Mouse (Mus musculus): ENCODE data around the gene Olfr902. TPM values are rescaled to one million over a fixed set of nuclear protein-coding genes. Genes with fewer than 3 reads are reported as not detected.
"Not testable (repeated sequence)": the region's sequence is repeated elsewhere in the genome, so short reads cannot be mapped to it uniquely, and the experiment has no call there.

Gene Olfr902
- not detected in 2 replicates for polyA plus RNA-seq (2014; fragmentation: Nextera tagmentation; extraction: Ambion mirVana)

DNA sequence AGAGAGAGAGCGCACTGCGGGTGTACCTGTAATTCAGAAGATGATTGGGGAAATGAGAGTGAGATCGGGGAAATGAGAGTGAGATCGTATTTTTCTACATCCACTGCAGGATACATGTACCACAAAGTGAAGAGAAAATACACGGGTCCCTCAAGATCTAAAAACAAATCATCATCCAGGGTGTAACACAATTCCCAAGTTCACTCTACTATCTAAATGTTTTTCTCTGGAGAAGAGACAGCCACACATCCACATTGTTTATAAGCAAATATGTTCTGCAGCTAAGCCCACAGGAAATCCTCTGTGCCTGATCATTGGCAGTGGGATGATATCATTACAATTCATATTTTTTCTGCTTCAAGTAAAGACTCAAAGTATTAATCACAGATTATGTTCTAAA, at the start of gene Olfr902:
Olfr902 (plus strand) TSS at position 301 of the 400 bp plus-strand sequence.
- Histone ChIP-seq H3K9ac (ENCODE audit: low read length) (no peak within 1 kb of the TSS), H3K36me3 (ENCODE audit: control insufficient read depth, insufficient read depth, low read length) (no peaks in the 10 kb centered on the region), H3K27me3 (ENCODE audit: control insufficient read depth, insufficient read depth, low read length) (no peaks in the 10 kb centered on the region), H3K4me2 (no peak within 1 kb of the TSS), H3K27ac (ENCODE audit: low read depth, low read length) (no peak within 1 kb of the TSS), H3K4me3 (ENCODE audit: low read depth, low read length) (no peak within 1 kb of the TSS), H3K4me1 (ENCODE audit: control insufficient read depth, insufficient read depth, low read length) (no peaks in the 10 kb centered on the region), H3K9me3 (ENCODE audit: control insufficient read depth, low read length) (no peaks in the 10 kb centered on the region)
- DNase-seq (ENCODE audit: low spot score, missing footprints) (no peak), ATAC-seq (ENCODE audit: low FRiP score) (no peak)
- WGBS: 91% methylated on average over 5 of the region's 5 CpGs

DNA sequence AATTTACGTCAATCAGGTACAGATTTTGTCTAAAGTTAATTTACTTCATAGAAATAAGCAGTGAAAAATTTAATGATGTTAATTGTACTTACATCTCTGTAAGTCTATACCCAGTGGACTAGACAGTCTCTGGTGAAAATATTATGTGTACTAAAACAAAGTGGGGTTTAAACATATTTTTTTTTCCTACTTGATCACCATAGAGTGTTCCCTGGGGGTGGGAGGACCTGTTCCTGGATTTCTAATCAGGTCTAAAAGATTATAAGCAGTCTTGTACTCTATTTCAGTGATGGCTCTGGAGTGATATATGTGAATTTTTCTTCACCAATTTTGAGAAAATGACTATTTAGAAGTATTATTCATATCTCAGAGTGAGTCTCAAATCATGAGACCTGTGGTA, 46.1 kb upstream of the Olfr902 start, which contains the start of gene Olfr147:
Olfr147 (plus strand) TSS at position 301 of the 400 bp plus-strand sequence.
- Histone ChIP-seq H3K36me3 (ENCODE audit: control insufficient read depth, insufficient read depth, low read length) (no peaks in the 10 kb centered on the region), H3K27ac (ENCODE audit: low read depth, low read length) (no peak within 1 kb of the TSS), H3K4me1 (ENCODE audit: control insufficient read depth, insufficient read depth, low read length) (no peaks in the 10 kb centered on the region), H3K27me3 (ENCODE audit: control insufficient read depth, insufficient read depth, low read length) (no peaks in the 10 kb centered on the region), H3K4me2 (no peak within 1 kb of the TSS), H3K9me3 (ENCODE audit: control insufficient read depth, low read length) (no peaks in the 10 kb centered on the region), H3K4me3 (ENCODE audit: low read depth, low read length) (no peak within 1 kb of the TSS), H3K9ac (ENCODE audit: low read length) (no peak within 1 kb of the TSS)
- DNase-seq (ENCODE audit: low spot score, missing footprints) (no peak), ATAC-seq (ENCODE audit: low FRiP score) (no peak)
- WGBS: 81% methylated on average over 1 of the region's 1 CpGs

DNA sequence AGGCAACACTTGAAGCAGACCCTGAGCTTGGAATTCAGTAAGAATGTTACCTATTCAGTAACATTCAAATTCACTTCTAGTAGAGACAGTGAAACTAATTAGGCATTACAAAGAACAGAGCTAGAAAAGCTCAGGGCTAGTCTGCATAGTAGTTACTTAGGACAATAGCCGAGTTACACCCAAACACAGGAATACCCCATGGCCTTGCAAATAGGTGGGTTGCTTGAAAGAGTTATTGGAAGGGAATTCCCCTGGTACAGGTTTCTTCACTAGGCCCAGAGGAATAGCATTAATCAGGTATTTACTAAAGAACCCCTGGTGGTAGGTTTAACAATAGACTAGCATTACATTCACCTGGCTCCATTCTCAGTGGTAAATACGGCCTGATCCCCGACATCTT, 40.0 kb upstream of the Olfr902 start:
- H3K9me3 ChIP-seq (ENCODE audit: control insufficient read depth, low read length); ATAC-seq (ENCODE audit: low FRiP score); DNase-seq (ENCODE audit: low spot score, missing footprints); H3K4me2 ChIP-seq; H3K4me3 ChIP-seq (ENCODE audit: low read depth, low read length); H3K9ac ChIP-seq (ENCODE audit: low read length); H3K27ac ChIP-seq (ENCODE audit: low read depth, low read length); H3K36me3 ChIP-seq (ENCODE audit: control insufficient read depth, insufficient read depth, low read length); H3K27me3 ChIP-seq (ENCODE audit: control insufficient read depth, insufficient read depth, low read length); H3K4me1 ChIP-seq (ENCODE audit: control insufficient read depth, insufficient read depth, low read length): not testable (repeated sequence)
- 91% methylated on average over 3 of the region's 3 CpGs for WGBS

GRCm38 (mm10) chr9:38413502-38413901, 34.0 kb upstream of the Olfr902 start:
- not testable (repeated sequence) for DNase-seq (ENCODE audit: low spot score, missing footprints); H3K36me3 ChIP-seq (ENCODE audit: control insufficient read depth, insufficient read depth, low read length); H3K27ac ChIP-seq (ENCODE audit: low read depth, low read length); H3K9me3 ChIP-seq (ENCODE audit: control insufficient read depth, low read length); H3K27me3 ChIP-seq (ENCODE audit: control insufficient read depth, insufficient read depth, low read length); H3K9ac ChIP-seq (ENCODE audit: low read length); ATAC-seq (ENCODE audit: low FRiP score); H3K4me2 ChIP-seq; H3K4me1 ChIP-seq (ENCODE audit: control insufficient read depth, insufficient read depth, low read length); H3K4me3 ChIP-seq (ENCODE audit: low read depth, low read length)
- WGBS: 93% methylated on average over 14 of the region's 14 CpGs

- no peak for DNase-seq (ENCODE audit: low spot score, missing footprints)
- no peak for ATAC-seq (ENCODE audit: low FRiP score)
- Histone ChIP-seq H3K9me3 (ENCODE audit: control insufficient read depth, low read length) (no peaks in the 10 kb centered on the region), H3K27me3 (ENCODE audit: control insufficient read depth, insufficient read depth, low read length) (no peaks in the 10 kb centered on the region), H3K27ac (ENCODE audit: low read depth, low read length) (no peak overlapping the region), H3K4me2 (no peak overlapping the region), H3K4me1 (ENCODE audit: control insufficient read depth, insufficient read depth, low read length) (no peaks in the 10 kb centered on the region), H3K36me3 (ENCODE audit: control insufficient read depth, insufficient read depth, low read length) (no peaks in the 10 kb centered on the region), H3K9ac (ENCODE audit: low read length) (no peak overlapping the region), H3K4me3 (ENCODE audit: low read depth, low read length) (no peak overlapping the region)
Observed at GRCm38 (mm10) chr9:38423801-38424200, 23.7 kb upstream of the Olfr902 start.

GRCm38 (mm10) chr9:38427026-38427425, 20.4 kb upstream of the Olfr902 start:
- no peak for DNase-seq (ENCODE audit: low spot score, missing footprints)
- Histone ChIP-seq H3K4me2 (no peak overlapping the region), H3K9ac (ENCODE audit: low read length) (no peak overlapping the region), H3K9me3 (ENCODE audit: control insufficient read depth, low read length) (no peaks in the 10 kb centered on the region), H3K36me3 (ENCODE audit: control insufficient read depth, insufficient read depth, low read length) (no peaks in the 10 kb centered on the region), H3K27me3 (ENCODE audit: control insufficient read depth, insufficient read depth, low read length) (no peaks in the 10 kb centered on the region), H3K27ac (ENCODE audit: low read depth, low read length) (no peak overlapping the region), H3K4me3 (ENCODE audit: low read depth, low read length) (no peak overlapping the region), H3K4me1 (ENCODE audit: control insufficient read depth, insufficient read depth, low read length) (no peaks in the 10 kb centered on the region)
- no peak for ATAC-seq (ENCODE audit: low FRiP score)
- 54% methylated on average over 1 of the region's 1 CpGs for WGBS

GRCm38 (mm10) chr9:38429155-38429554, 18.3 kb upstream of the Olfr902 start, which contains the start of gene Olfr901:
Gene Olfr901 (plus strand): TSS chr9:38429455.
- WGBS: 92% methylated on average over 1 of the region's 1 CpGs
- no peak for DNase-seq (ENCODE audit: low spot score, missing footprints)
- Histone ChIP-seq H3K9me3 (ENCODE audit: control insufficient read depth, low read length) (no peaks in the 10 kb centered on the region), H3K9ac (ENCODE audit: low read length) (no peak within 1 kb of the TSS), H3K27ac (ENCODE audit: low read depth, low read length) (no peak within 1 kb of the TSS), H3K4me1 (ENCODE audit: control insufficient read depth, insufficient read depth, low read length) (no peaks in the 10 kb centered on the region), H3K4me2 (no peak within 1 kb of the TSS), H3K27me3 (ENCODE audit: control insufficient read depth, insufficient read depth, low read length) (no peaks in the 10 kb centered on the region), H3K4me3 (ENCODE audit: low read depth, low read length) (no peak within 1 kb of the TSS), H3K36me3 (ENCODE audit: control insufficient read depth, insufficient read depth, low read length) (no peaks in the 10 kb centered on the region)
- ATAC-seq (ENCODE audit: low FRiP score): no peak

DNA sequence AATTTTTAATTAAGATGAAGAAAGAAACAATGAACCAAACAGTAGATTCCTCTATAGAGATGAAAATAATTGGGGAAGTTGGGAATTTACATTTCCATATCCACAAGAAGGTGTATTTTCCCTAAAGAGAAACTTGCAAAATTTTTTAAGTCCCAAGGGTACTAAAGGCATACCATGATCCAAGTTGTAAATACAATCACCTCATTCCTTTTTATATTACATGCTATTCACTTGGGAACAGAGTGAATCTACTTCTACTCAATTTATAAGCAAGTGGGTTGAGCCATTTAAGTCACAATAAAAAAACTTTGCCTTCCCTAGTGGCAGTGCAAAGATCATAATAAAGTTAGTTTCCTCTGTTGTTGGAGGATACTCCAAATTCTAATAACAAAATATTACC, 15.4 kb downstream of the Olfr902 start, which contains the start of gene Olfr904:
Olfr904 (plus strand) TSS at position 301 of the 400 bp plus-strand sequence.
- no peak for DNase-seq (ENCODE audit: low spot score, missing footprints)
- Histone ChIP-seq H3K9ac (ENCODE audit: low read length) (no peak within 1 kb of the TSS), H3K36me3 (ENCODE audit: control insufficient read depth, insufficient read depth, low read length) (no peaks in the 10 kb centered on the region), H3K4me1 (ENCODE audit: control insufficient read depth, insufficient read depth, low read length) (no peaks in the 10 kb centered on the region), H3K27ac (ENCODE audit: low read depth, low read length) (no peak within 1 kb of the TSS), H3K9me3 (ENCODE audit: control insufficient read depth, low read length) (no peaks in the 10 kb centered on the region), H3K27me3 (ENCODE audit: control insufficient read depth, insufficient read depth, low read length) (no peaks in the 10 kb centered on the region), H3K4me3 (ENCODE audit: low read depth, low read length) (no peak within 1 kb of the TSS), H3K4me2 (no peak within 1 kb of the TSS)
- ATAC-seq (ENCODE audit: low FRiP score): no peak

- no peak within 1 kb of the TSS for H3K27ac ChIP-seq (ENCODE audit: low read depth, low read length)
- H3K9me3 ChIP-seq (ENCODE audit: control insufficient read depth, low read length): no peaks in the 10 kb centered on the region
- no peak within 1 kb of the TSS for H3K9ac ChIP-seq (ENCODE audit: low read length)
- H3K27me3 ChIP-seq (ENCODE audit: control insufficient read depth, insufficient read depth, low read length): no peaks in the 10 kb centered on the region
- no peak for ATAC-seq (ENCODE audit: low FRiP score)
- no peak within 1 kb of the TSS for H3K4me3 ChIP-seq (ENCODE audit: low read depth, low read length)
- H3K4me2 ChIP-seq: no peak within 1 kb of the TSS
- H3K4me1 ChIP-seq (ENCODE audit: control insufficient read depth, insufficient read depth, low read length): no peaks in the 10 kb centered on the region
- H3K36me3 ChIP-seq (ENCODE audit: control insufficient read depth, insufficient read depth, low read length): no peaks in the 10 kb centered on the region
- DNase-seq (ENCODE audit: low spot score, missing footprints): no peak
Observed at GRCm38 (mm10) chr9:38470807-38471206, 23.4 kb downstream of the Olfr902 start, which contains the start of gene Olfr905. Gene Olfr905 (plus strand): TSS chr9:38471107.

- Histone ChIP-seq H3K4me2 (no peak within 1 kb of the TSS), H3K36me3 (ENCODE audit: control insufficient read depth, insufficient read depth, low read length) (no peaks in the 10 kb centered on the region), H3K4me1 (ENCODE audit: control insufficient read depth, insufficient read depth, low read length) (no peaks in the 10 kb centered on the region), H3K9ac (ENCODE audit: low read length) (no peak within 1 kb of the TSS), H3K4me3 (ENCODE audit: low read depth, low read length) (no peak within 1 kb of the TSS), H3K27me3 (ENCODE audit: control insufficient read depth, insufficient read depth, low read length) (no peaks in the 10 kb centered on the region), H3K27ac (ENCODE audit: low read depth, low read length) (no peak within 1 kb of the TSS), H3K9me3 (ENCODE audit: control insufficient read depth, low read length) (no peaks in the 10 kb centered on the region)
- DNase-seq (ENCODE audit: low spot score, missing footprints): no peak
- no peak for ATAC-seq (ENCODE audit: low FRiP score)
- 94% methylated on average over 3 of the region's 3 CpGs for WGBS
Observed at GRCm38 (mm10) chr9:38486785-38487184, 39.3 kb downstream of the Olfr902 start, which contains the start of gene Olfr906. Gene Olfr906 (plus strand): TSS chr9:38487085.

Measured in midbrain, embryonic 11.5 days (tissue).